Mouse (Mus musculus): ENCODE results near the gene Efna5.

DNA sequence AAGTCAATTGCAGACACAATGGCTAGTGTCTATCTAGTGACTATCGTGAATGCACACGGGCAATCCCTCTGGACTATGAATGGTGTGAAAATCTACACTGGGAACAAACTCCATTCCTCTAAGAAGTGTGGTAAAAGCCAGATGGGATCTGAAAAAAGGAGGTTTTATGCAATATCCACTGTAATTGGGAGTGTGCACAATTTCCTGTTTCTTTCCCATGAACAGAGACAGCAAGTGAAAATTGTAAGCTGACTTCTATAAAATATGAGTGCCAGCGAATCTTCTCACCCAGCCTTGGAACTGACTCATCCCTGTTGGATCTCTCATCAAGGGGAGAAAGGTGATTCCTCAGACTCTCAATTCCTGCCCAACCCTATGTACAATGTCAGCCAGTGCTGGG is 83.8 kb downstream of the Efna5 start:
- TF ChIP-seq CTCF (IDR thresholded peaks at IDR 0.05; ENCODE audit: control insufficient read depth, insufficient read depth, insufficient replicate concordance, low read depth, low read length) (no peak), POLR2A (IDR thresholded peaks at IDR 0.05; ENCODE audit: control insufficient read depth, low read depth, low read length) (no peak)

All from testis, adult 2 months (tissue).